Mouse (Mus musculus) liver, postnatal 0 days (tissue): ENCODE measurements around the gene Slc16a4. TPM values are rescaled to one million over a fixed set of nuclear protein-coding genes. Genes with fewer than 3 reads are reported as not detected.
A peak's percentile ranks its signal among the peaks of the same experiment; 100 is the strongest.

ENCODE experiments used
- ATAC-seq: fragments of 200-750 bp; cut with Nextera tagmentation; 2 replicates; pipeline ENCODE4 v1.8.0; 2017; ENCODE audit warnings: mild to moderate bottlenecking, moderate library complexity
- DNase-seq: peaks from one replicate; pipeline ENCODE4 v3.0.0-alpha.2; 2016
- H3K27ac ChIP-seq: fragments of 300-500 bp; sonication (generic); 2 replicates; pipeline ENCODE4 v1.5.1; 2014; ENCODE audit warnings: antibody characterized with exemption, moderate library complexity, mild to moderate bottlenecking, low read depth
- H3K27me3 ChIP-seq: fragments of 300-500 bp; sonication (generic); 2 replicates; pipeline ENCODE4 v1.6.1; 2014; ENCODE audit warnings: low read length, control low read depth, mixed read lengths; ENCODE audit not compliant: insufficient read depth
- H3K36me3 ChIP-seq: fragments of 300-500 bp; sonication (generic); replicated peaks from 2 replicates; pipeline ENCODE4 v1.6.1; 2014; ENCODE audit warnings: mild to moderate bottlenecking, control low read depth, low read length, moderate library complexity, mixed read lengths; ENCODE audit not compliant: insufficient read depth
- H3K4me1 ChIP-seq: fragments of 300-500 bp; sonication (generic); 2 replicates; pipeline ENCODE4 v1.6.1; 2014; ENCODE audit warnings: antibody characterized with exemption, mild to moderate bottlenecking, control low read depth; ENCODE audit not compliant: insufficient read depth
- H3K4me2 ChIP-seq: fragments of 300-500 bp; sonication (generic); 2 replicates; pipeline ENCODE4 v1.6.1; 2014; ENCODE audit warnings: low read depth, mild to moderate bottlenecking, low read length, moderate library complexity, mixed read lengths
- H3K4me3 ChIP-seq: fragments of 300-500 bp; sonication (generic); 2 replicates; pipeline ENCODE4 v1.5.1; 2014; ENCODE audit warnings: low read depth, low read length
- H3K9ac ChIP-seq: fragments of 300-500 bp; sonication (generic); replicated peaks from 2 replicates; pipeline ENCODE4 v1.6.1; 2014; ENCODE audit warnings: mild to moderate bottlenecking, moderate library complexity
- H3K9me3 ChIP-seq: fragments of 300-500 bp; sonication (generic); 2 replicates; pipeline ENCODE4 v1.6.1; 2016; ENCODE audit warnings: mild to moderate bottlenecking, control low read depth, low read length, mixed read lengths
- CTCF ChIP-seq: sonication (generic); IDR thresholded peaks from 2 replicates; pipeline ENCODE4 v1.5.1; 2016; ENCODE audit warnings: antibody characterized with exemption, low read depth
- EP300 ChIP-seq: IDR thresholded peaks from 2 replicates; pipeline ENCODE4 v1.6.1; 2016; ENCODE audit warnings: antibody characterized with exemption, low read depth, mild to moderate bottlenecking
- WGBS: fragments of 180-500 bp; shearing (Covaris S2); extraction: QIAGEN DNeasy Blood & Tissue Kit; methylation state at CpG from one replicate; pipeline ENCODE4 v1.1.7; 2014; ENCODE audit not compliant: insufficient replicate concordance; 5-methylcytosine and 5-hydroxymethylcytosine counted together
- polyA plus RNA-seq: library from polyadenylated mRNA; unstranded; fragments of >200 nt; fragmentation: Nextera tagmentation; extraction: Ambion mirVana; gene quantifications from 2 replicates; pipeline ENCODE4 v1.2.1, GENCODE M21; 2015

Gene Slc16a4
- polyA plus RNA-seq, 1 experiment from 2014 or later, result 0.27 TPM

- H3K27me3 ChIP-seq, result no peaks in the 10 kb centered on the region
- no peak for ATAC-seq
- no peak overlapping the region for H3K4me2 ChIP-seq
- H3K27ac ChIP-seq, result no peak overlapping the region
- no peak for DNase-seq
- no peak overlapping the region for H3K4me3 ChIP-seq
- 67% methylated on average over 5 of the region's 5 CpGs for WGBS
- H3K9ac ChIP-seq, result no peak overlapping the region
- no peaks in the 10 kb centered on the region for H3K36me3 ChIP-seq
- no peaks in the 10 kb centered on the region for H3K9me3 ChIP-seq
- no peaks in the 10 kb centered on the region for H3K4me1 ChIP-seq
- TF ChIP-seq CTCF (no peak), EP300 (no peak)
Observed at GRCm38 (mm10) chr3:107253925-107254324, 37.1 kb upstream of the Slc16a4 start.

GRCm38 (mm10) chr3:107255992-107256391 is 35.0 kb upstream of the Slc16a4 start:
- 78% methylated on average over 3 of the region's 3 CpGs for WGBS
- no peak for DNase-seq
- Histone ChIP-seq H3K4me1 (no peaks in the 10 kb centered on the region), H3K27me3 (no peaks in the 10 kb centered on the region), H3K9me3 (no peaks in the 10 kb centered on the region), H3K9ac (no peak overlapping the region), H3K4me2 (no peak overlapping the region), H3K36me3 (no peaks in the 10 kb centered on the region), H3K4me3 (no peak overlapping the region), H3K27ac (no peak overlapping the region)
- ATAC-seq, result no peak
- no peak for TF ChIP-seq CTCF
- no peak for TF ChIP-seq EP300

- no peak for ATAC-seq
- no peak for TF ChIP-seq CTCF
- TF ChIP-seq EP300, result no peak
- H3K4me2 ChIP-seq, result no peak overlapping the region
- H3K4me1 ChIP-seq, result no peaks in the 10 kb centered on the region
- H3K9ac ChIP-seq, result no peak overlapping the region
- H3K27ac ChIP-seq, result no peak overlapping the region
- H3K36me3 ChIP-seq, result no peaks in the 10 kb centered on the region
- H3K27me3 ChIP-seq, result no peaks in the 10 kb centered on the region
- H3K9me3 ChIP-seq, result no peaks in the 10 kb centered on the region
- no peak overlapping the region for H3K4me3 ChIP-seq
- 69% methylated on average over 7 of the region's 7 CpGs for WGBS
- no peak for DNase-seq
Observed at GRCm38 (mm10) chr3:107256724-107257123, 34.3 kb upstream of the Slc16a4 start.

- DNase-seq (no peak), ATAC-seq (no peak)
- no peak overlapping the region for H3K4me2 ChIP-seq
- no peaks in the 10 kb centered on the region for H3K36me3 ChIP-seq
- no peaks in the 10 kb centered on the region for H3K27me3 ChIP-seq
- H3K4me1 ChIP-seq, result no peaks in the 10 kb centered on the region
- no peaks in the 10 kb centered on the region for H3K9me3 ChIP-seq
- TF ChIP-seq EP300 (no peak), CTCF (no peak)
- no peak overlapping the region for H3K4me3 ChIP-seq
- H3K27ac ChIP-seq, result no peak overlapping the region
- no peak overlapping the region for H3K9ac ChIP-seq
- 51% methylated on average over 5 of the region's 5 CpGs for WGBS
Observed at GRCm38 (mm10) chr3:107257924-107258323, 33.1 kb upstream of the Slc16a4 start.

GRCm38 (mm10) chr3:107260956-107261850 is 29.8 kb upstream of the Slc16a4 start:
- no peaks in the 10 kb centered on the region for H3K9me3 ChIP-seq
- TF ChIP-seq EP300 (no peak), CTCF (no peak)
- no peak overlapping the region for H3K9ac ChIP-seq
- H3K4me2 ChIP-seq, result no peak overlapping the region
- no peaks in the 10 kb centered on the region for H3K27me3 ChIP-seq
- 47% methylated on average over 8 of the region's 8 CpGs for WGBS
- no peaks in the 10 kb centered on the region for H3K36me3 ChIP-seq
- no peaks in the 10 kb centered on the region; the same call in 1 of the 2 replicates for H3K4me1 ChIP-seq
- no peak for DNase-seq
- ATAC-seq, result peak; percentile 54
- no peak overlapping the region for H3K4me3 ChIP-seq
- H3K27ac ChIP-seq, result peak overlapping the region; percentile 36

GRCm38 (mm10) chr3:107261851-107262165 is 29.2 kb upstream of the Slc16a4 start:
- no peak for ATAC-seq
- H3K9me3 ChIP-seq, result no peaks in the 10 kb centered on the region
- no peaks in the 10 kb centered on the region for H3K27me3 ChIP-seq
- H3K4me1 ChIP-seq, result no peaks in the 10 kb centered on the region; the same call in 1 of the 2 replicates
- no peak overlapping the region for H3K4me2 ChIP-seq
- H3K4me3 ChIP-seq, result no peak overlapping the region
- no peaks in the 10 kb centered on the region for H3K36me3 ChIP-seq
- DNase-seq, result peak; percentile 23
- H3K9ac ChIP-seq, result no peak overlapping the region
- TF ChIP-seq CTCF, result no peak
- peak overlapping the region; percentile 36; the same call in 1 of the 2 replicates for H3K27ac ChIP-seq
- 44% methylated on average over 7 of the region's 7 CpGs for WGBS
